Mouse (Mus musculus) olfactory bulb, adult 2 months (tissue): ENCODE results near the gene Rabepk.
"Not testable (repeated sequence)": the region's sequence is repeated elsewhere in the genome, so short reads cannot be mapped to it uniquely, and the experiment has no call there.

Experiments
- CTCF ChIP-seq: fragments of 200-500 bp; IDR thresholded peaks from 2 replicates; pipeline ENCODE4 v1.5.1; 2012; ENCODE audit warnings: low read depth, mild to moderate bottlenecking, low read length, moderate library complexity; ENCODE audit not compliant: insufficient read depth
- POLR2A ChIP-seq: fragments of 200-500 bp; IDR thresholded peaks from 2 replicates; pipeline ENCODE4 v1.6.1; 2012; ENCODE audit warnings: mild to moderate bottlenecking, low read depth, low read length, moderate library complexity; ENCODE audit not compliant: insufficient read depth

GRCm38 (mm10) chr2:34802565-34803245, 3.0 kb upstream of the Rabepk start:
- TF ChIP-seq CTCF, result not testable (repeated sequence)
- 0 out of 2 replicates have a peak, but pooled peaks have one; percentile 3 for TF ChIP-seq POLR2A
